Mouse (Mus musculus) G1E (cell line): ENCODE measurements at regions not wholly inside any gene's neighbourhood (a gene's known extent, or its start where the extent isn't known, plus 50 kb on each side); places are given as distances from the start of the nearest gene placed in this dataset.

Experiments
- CTCF ChIP-seq: IDR thresholded peaks from 2 replicates; pipeline ENCODE4 v1.5.1; 2012; ENCODE audit warnings: low read depth, low read length, inconsistent platforms, mixed read lengths
- GATA1 ChIP-seq: IDR thresholded peaks from 2 replicates; pipeline ENCODE4 v1.6.1; 2012; ENCODE audit warnings: borderline replicate concordance, low read length, inconsistent platforms, mixed read lengths
- GATA2 ChIP-seq: IDR thresholded peaks from 2 replicates; pipeline ENCODE4 v1.6.1; 2012; ENCODE audit warnings: low read depth, low read length, inconsistent platforms, borderline replicate concordance
- POLR2AphosphoS5 ChIP-seq: IDR thresholded peaks from 2 replicates; pipeline ENCODE4 v1.6.1; 2012; ENCODE audit warnings: low read depth, low read length, inconsistent platforms; ENCODE audit not compliant: insufficient replicate concordance
- TAL1 ChIP-seq: conservative IDR thresholded peaks from 2 replicates; pipeline ENCODE4 v1.6.1; 2012; ENCODE audit warnings: low read depth, low read length, inconsistent platforms, mixed read lengths

GRCm38 (mm10) chr10:117524926-117525565 lies 104.3 kb upstream of the Cpm start:
- no peak for TF ChIP-seq CTCF
- no peak for TF ChIP-seq GATA1
- TF ChIP-seq POLR2AphosphoS5, result no peak
- TF ChIP-seq TAL1, result no peak
- no peak for TF ChIP-seq GATA2
